Mouse (Mus musculus) C2C12 (cell line): ENCODE data around the gene Sptb.

Experiments
- CTCF ChIP-seq: IDR thresholded peaks from one replicate; pipeline ENCODE4 v1.5.1; 2011; ENCODE audit not compliant: control insufficient read depth, insufficient read depth, insufficient read length
- MAX ChIP-seq: IDR thresholded peaks from one replicate; pipeline ENCODE4 v1.6.1; 2011; ENCODE audit warnings: mild to moderate bottlenecking, control low read depth
- MYOD1 ChIP-seq: IDR thresholded peaks from one replicate; pipeline ENCODE4 v1.6.1; 2011; ENCODE audit warnings: low read depth; ENCODE audit not compliant: control insufficient read depth, insufficient read length
- MYOG ChIP-seq: IDR thresholded peaks from one replicate; pipeline ENCODE4 v1.6.1; 2011; ENCODE audit not compliant: control insufficient read depth, insufficient read length; ENCODE audit errors: extremely low read depth
- USF1 ChIP-seq: IDR thresholded peaks from one replicate; pipeline ENCODE4 v1.6.1; 2011; ENCODE audit warnings: low read depth, mild to moderate bottlenecking, control low read depth, moderate library complexity

GRCm38 (mm10) chr12:76582139-76582538 is 128.2 kb downstream of the Sptb start:
- TF ChIP-seq CTCF = no peak
- no peak for TF ChIP-seq MAX
- no peak for TF ChIP-seq USF1
- no peak for TF ChIP-seq MYOG
- TF ChIP-seq MYOD1 = no peak
